Mouse (Mus musculus) embryonic facial prominence, embryonic 13.5 days (tissue): ENCODE results near the gene Apoc1. TPM values are rescaled to one million over a fixed set of nuclear protein-coding genes. Genes with fewer than 3 reads are reported as not detected.

Source experiments
- ATAC-seq: fragments of 200-750 bp; cut with Nextera tagmentation; 2 replicates; pipeline ENCODE4 v1.8.0; 2017; ENCODE audit warnings: low read depth; ENCODE audit not compliant: insufficient number of reproducible peaks, insufficient read depth, low FRiP score, low TSS enrichment
- H3K27ac ChIP-seq: fragments of 300-500 bp; sonication (generic); 2 replicates; pipeline ENCODE4 v1.5.1; 2015; ENCODE audit warnings: moderate library complexity, mild to moderate bottlenecking, inconsistent platforms
- H3K27me3 ChIP-seq: fragments of 300-500 bp; sonication (generic); 2 replicates; pipeline ENCODE4 v1.6.1; 2015; ENCODE audit warnings: mild to moderate bottlenecking, inconsistent platforms
- H3K36me3 ChIP-seq: fragments of 300-500 bp; sonication (generic); 2 replicates; pipeline ENCODE4 v1.6.1; 2015; ENCODE audit warnings: mild to moderate bottlenecking, inconsistent platforms
- H3K4me1 ChIP-seq: fragments of 300-500 bp; sonication (generic); 2 replicates; pipeline ENCODE4 v1.6.1; 2015; ENCODE audit warnings: inconsistent platforms
- H3K4me2 ChIP-seq: fragments of 300-500 bp; sonication (generic); 2 replicates; pipeline ENCODE4 v1.6.1; 2015; ENCODE audit warnings: moderate library complexity, mild to moderate bottlenecking, inconsistent platforms
- H3K4me3 ChIP-seq: fragments of 300-500 bp; sonication (generic); 2 replicates; pipeline ENCODE4 v1.5.1; 2015; ENCODE audit warnings: mild to moderate bottlenecking, inconsistent platforms
- H3K9ac ChIP-seq: fragments of 300-500 bp; sonication (generic); 2 replicates; pipeline ENCODE4 v1.6.1; 2015; ENCODE audit warnings: mild to moderate bottlenecking, inconsistent platforms
- H3K9me3 ChIP-seq: fragments of 300-500 bp; sonication (generic); 2 replicates; pipeline ENCODE4 v1.6.1; 2016; ENCODE audit warnings: inconsistent platforms
- WGBS: fragments of 180-500 bp; shearing (Covaris S2); methylation state at CpG from one replicate; pipeline ENCODE4 v1.1.7; 2015; ENCODE audit warnings: mixed read lengths; 5-methylcytosine and 5-hydroxymethylcytosine counted together
- polyA plus RNA-seq: library from polyadenylated mRNA; unstranded; fragments of >200 nt; fragmentation: Nextera tagmentation; extraction: Ambion mirVana; gene quantifications from 2 replicates; pipeline ENCODE4 v1.2.1, GENCODE M21; 2015

Apoc1 gene
- polyA plus RNA-seq, 1 experiment from 2014 or later = 10.3 TPM

- peaks cover 23% of the 10 kb centered on the region for H3K4me1 ChIP-seq
- 90% methylated on average over 16 of the region's 16 CpGs for WGBS
- H3K4me2 ChIP-seq = no peak overlapping the region
- H3K27me3 ChIP-seq = no peaks in the 10 kb centered on the region
- no peak overlapping the region for H3K27ac ChIP-seq
- H3K4me3 ChIP-seq = no peak overlapping the region
- peaks cover 63% of the 10 kb centered on the region for H3K36me3 ChIP-seq
- H3K9me3 ChIP-seq = no peaks in the 10 kb centered on the region
- H3K9ac ChIP-seq = no peak overlapping the region
- no peak for ATAC-seq
Observed at GRCm38 (mm10) chr7:19702859-19703555, 10.5 kb upstream of the Apoc1 start.

DNA sequence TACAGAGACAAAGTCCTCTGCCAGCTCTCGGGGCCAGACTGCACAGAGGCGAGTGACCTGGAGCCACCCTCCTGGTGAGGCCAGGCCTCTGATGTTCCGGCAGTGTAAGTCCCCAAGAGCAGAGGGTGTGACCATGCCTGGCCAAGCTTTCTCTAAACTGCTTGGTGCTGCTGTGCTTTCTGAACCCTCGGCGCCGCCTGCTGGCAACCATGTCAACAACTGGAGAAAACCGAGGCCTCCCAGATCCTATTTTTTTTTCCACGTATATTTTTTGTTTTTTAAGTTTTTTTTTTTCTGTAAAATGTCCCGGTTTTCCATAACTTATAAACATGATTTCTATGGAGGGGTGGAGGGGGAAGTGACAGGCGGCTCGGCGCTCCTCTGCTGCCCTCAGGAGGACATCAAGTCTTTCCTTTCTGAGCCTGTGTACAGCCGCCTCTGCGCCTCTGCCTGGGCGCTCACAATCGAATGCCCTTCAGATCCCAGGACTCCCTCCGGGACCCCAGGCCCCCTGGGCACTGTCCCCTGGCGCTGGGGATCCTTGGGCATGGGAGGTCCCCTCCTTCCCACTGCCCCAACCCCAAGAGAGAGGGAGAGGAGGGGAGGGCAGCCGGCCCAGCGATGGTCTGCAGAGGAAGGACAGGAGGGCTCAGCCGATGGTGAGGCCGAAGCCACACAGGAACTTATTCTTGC, 8.8 kb upstream of the Apoc1 start:
- no peaks in the 10 kb centered on the region for H3K27me3 ChIP-seq
- H3K9ac ChIP-seq = no peak overlapping the region
- WGBS = 31% methylated on average over 22 of the region's 22 CpGs
- peaks cover 25% of the 10 kb centered on the region for H3K4me1 ChIP-seq
- H3K9me3 ChIP-seq = peaks cover 7% of the 10 kb centered on the region; the same call in 1 of the 2 replicates
- H3K36me3 ChIP-seq = peaks cover 58% of the 10 kb centered on the region
- ATAC-seq = peak; percentile 50
- peak overlapping the region; percentile 51; the same call in 1 of the 2 replicates for H3K27ac ChIP-seq
- no peak overlapping the region for H3K4me3 ChIP-seq
- peak overlapping the region; percentile 28; the same call in 1 of the 2 replicates for H3K4me2 ChIP-seq

DNA sequence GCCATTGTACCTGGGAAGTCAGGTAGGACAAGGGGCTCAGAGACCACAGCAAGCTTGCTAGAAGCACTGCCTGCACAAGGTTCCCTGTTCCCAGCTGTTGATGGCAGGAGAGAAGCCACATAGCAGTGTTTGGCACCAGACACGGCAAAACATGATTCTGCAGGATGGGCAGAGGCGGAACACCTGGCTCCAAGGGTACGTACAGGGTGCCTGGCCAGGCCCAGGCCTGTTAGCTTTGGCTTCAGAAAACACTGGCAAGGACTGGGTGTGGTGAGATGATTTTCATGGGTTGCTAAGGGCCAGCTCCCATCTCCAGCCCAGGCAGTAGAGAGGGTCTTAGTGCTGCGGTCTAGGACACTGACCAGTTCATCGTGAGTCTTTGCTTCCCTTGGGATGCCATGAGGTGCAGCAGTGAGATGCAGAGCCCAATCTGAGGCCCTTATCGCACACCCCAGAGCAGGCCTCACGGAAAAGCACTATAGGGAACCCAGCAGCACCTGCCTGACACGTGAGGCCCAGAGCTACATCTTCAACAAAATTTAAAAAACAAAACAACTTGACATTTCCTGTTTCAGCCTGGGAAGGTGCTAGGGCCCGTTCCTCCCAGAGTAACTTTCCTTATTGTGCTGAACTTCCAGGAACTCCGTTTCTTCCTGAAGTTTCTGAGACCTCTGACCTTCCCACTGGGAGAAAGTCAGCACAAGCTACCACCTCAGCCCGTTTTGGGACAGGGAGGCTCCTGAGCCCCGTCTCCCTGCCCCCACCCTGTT, 8.0 kb upstream of the Apoc1 start:
- WGBS = 62% methylated on average over 12 of the region's 12 CpGs
- Histone ChIP-seq H3K27me3 (no peaks in the 10 kb centered on the region), H3K4me3 (no peak overlapping the region), H3K4me2 (peak overlapping the region; percentile 28; the same call in 1 of the 2 replicates), H3K9ac (no peak overlapping the region), H3K4me1 (peaks cover 25% of the 10 kb centered on the region), H3K36me3 (peaks cover 59% of the 10 kb centered on the region), H3K9me3 (peaks cover 7% of the 10 kb centered on the region; the same call in 1 of the 2 replicates), H3K27ac (peak overlapping the region; percentile 51; the same call in 1 of the 2 replicates)
- no peak for ATAC-seq

- 80% methylated on average over 4 of the region's 4 CpGs for WGBS
- H3K4me2 ChIP-seq = peak overlapping the region; percentile 83; the same call in 1 of the 2 replicates
- peaks cover 25% of the 10 kb centered on the region for H3K4me1 ChIP-seq
- no peak overlapping the region for H3K4me3 ChIP-seq
- H3K27me3 ChIP-seq = no peaks in the 10 kb centered on the region
- H3K9ac ChIP-seq = no peak overlapping the region
- H3K9me3 ChIP-seq = peaks cover 7% of the 10 kb centered on the region; the same call in 1 of the 2 replicates
- H3K36me3 ChIP-seq = peaks cover 52% of the 10 kb centered on the region
- no peak for ATAC-seq
- H3K27ac ChIP-seq = no peak overlapping the region
Observed at GRCm38 (mm10) chr7:19699827-19700148, 7.3 kb upstream of the Apoc1 start.

DNA sequence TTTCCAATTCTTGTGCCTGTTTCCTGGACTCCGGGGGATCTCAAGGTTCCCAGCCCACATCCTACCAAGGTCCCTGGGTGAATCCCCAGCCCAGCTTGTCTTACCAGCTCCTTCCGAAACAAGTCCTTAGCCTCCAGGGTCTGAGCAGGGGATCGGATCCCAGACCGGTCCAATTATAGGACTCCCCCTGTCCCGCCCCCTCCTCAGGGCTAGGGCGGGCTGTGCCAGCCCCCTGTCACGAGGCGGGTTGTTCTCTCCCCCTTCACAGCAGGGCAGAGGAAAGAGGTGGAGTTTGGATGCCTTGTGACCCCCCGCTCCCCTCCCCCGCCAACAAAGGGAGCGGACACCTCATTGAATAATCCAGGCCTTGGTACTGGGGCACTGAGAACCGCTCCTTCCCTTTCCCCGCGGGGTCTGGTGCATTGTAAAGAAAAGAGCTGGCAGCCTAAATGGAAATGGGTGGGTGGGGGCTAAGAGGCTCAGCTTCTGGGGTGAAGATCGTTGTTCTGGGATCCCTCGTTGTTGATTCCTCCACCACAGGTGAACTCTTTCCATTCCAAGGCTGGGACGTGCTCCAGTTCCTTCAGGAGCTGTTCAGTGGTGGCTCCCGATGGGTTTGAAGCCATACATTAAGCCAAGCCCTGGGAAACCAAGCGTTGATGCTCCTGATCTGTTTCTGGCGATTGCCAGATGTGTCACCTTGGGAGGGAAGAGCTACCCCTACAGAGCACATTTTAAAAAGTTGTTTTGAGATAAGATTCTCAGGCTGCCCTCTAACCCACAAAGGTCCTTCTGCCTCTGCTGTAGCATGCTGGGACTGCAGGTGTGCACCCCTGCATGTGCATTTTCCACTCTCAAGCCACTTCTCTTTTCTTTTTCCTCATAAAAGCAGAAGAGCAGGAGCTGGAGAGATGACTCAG, 6.7 kb upstream of the Apoc1 start, which contains the start of gene Apoe:
Gene Apoe (minus strand): TSS at position 282 of the 920 bp plus-strand sequence.
- WGBS = 1% methylated on average over 20 of the region's 20 CpGs
- no peaks in the 10 kb centered on the region for H3K27me3 ChIP-seq
- peak within 1 kb of the TSS; percentile 45 for H3K4me3 ChIP-seq
- peak within 1 kb of the TSS; percentile 83 for H3K4me2 ChIP-seq
- no peak for ATAC-seq
- peaks cover 46% of the 10 kb centered on the region for H3K36me3 ChIP-seq
- peaks cover 25% of the 10 kb centered on the region for H3K4me1 ChIP-seq
- H3K9ac ChIP-seq = peak within 1 kb of the TSS; percentile 72
- peak within 1 kb of the TSS; percentile 62 for H3K27ac ChIP-seq
- peaks cover 7% of the 10 kb centered on the region; the same call in 1 of the 2 replicates for H3K9me3 ChIP-seq

DNA sequence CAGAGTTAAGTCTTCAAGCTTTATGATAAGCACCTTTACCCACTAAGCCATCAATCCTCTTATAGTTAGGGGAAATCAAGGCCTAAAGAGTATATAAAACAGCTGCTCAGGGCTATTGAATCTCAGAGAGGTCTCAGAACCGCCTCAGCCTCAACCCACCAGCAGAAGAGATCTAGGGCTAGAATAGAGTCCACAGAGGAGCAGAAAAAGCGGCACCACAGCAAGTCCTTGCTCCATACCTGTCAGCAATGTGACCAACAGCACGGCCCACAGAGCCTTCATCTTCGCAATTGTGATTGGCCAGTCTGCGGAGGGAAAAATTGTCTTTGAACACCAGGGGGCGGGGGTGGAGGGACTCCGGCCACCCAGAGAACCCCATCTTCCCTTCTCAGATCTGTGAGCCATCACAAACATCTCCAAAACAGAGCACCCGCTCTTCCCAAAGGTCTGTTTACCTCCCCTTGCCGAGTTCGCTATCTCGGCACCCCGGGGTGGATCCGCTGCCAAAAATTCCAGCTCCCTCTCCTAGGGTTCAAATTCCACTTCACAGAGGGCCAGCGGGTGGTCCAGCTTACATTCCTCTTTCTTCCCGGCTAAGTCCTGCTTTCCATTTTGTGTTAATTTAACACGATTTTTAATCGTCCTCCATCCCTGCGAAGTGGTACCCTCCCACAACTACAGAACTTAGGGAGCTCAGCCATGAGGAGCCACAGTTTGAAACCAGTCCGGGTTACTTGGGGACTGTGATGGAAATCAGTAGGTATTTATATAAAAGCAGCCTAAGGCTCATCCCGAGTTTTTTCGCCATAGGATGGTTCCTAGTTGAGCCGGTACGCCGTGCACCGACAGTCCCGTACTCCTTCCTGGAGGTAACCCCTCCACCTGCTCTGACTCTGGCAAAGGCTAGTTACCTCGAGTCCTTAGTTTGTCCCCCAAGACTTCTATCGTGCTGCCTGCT, 5.8 kb upstream of the Apoc1 start:
- peaks cover 37% of the 10 kb centered on the region for H3K36me3 ChIP-seq
- peak overlapping the region; percentile 62 for H3K27ac ChIP-seq
- peak overlapping the region; percentile 45 for H3K4me3 ChIP-seq
- no peak for ATAC-seq
- peak overlapping the region; percentile 83 for H3K4me2 ChIP-seq
- peak overlapping the region; percentile 72 for H3K9ac ChIP-seq
- peaks cover 7% of the 10 kb centered on the region; the same call in 1 of the 2 replicates for H3K9me3 ChIP-seq
- 2% methylated on average over 28 of the region's 28 CpGs for WGBS
- peaks cover 28% of the 10 kb centered on the region for H3K4me1 ChIP-seq
- no peaks in the 10 kb centered on the region for H3K27me3 ChIP-seq

DNA sequence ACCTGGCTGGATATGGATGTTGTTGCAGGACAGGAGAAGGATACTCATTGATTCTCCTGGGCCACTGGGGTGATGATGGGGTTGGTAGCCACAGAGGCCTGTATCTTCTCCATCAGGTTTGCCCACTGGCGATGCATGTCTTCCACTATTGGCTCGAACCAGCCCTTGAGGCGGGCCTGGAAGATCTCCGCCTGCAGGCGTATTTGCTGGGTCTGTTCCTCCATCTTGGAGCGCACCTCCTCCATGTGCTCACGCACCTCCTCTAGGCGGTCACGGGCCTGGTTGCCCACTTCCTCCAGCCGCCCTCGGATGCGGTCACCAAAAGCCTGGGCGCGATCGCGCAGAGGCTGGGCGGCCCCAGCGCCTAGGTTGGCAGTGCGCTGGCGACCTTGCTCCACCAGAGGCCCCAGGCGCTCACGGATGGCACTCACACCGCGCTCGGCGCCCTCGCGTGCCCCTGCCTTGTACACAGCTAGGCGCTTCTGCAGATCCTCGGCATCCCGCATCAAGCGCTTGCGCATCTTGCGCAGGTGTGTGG, 3.9 kb upstream of the Apoc1 start:
- Histone ChIP-seq H3K27ac (no peak overlapping the region), H3K36me3 (peaks cover 20% of the 10 kb centered on the region), H3K27me3 (no peaks in the 10 kb centered on the region), H3K9me3 (peaks cover 7% of the 10 kb centered on the region; the same call in 1 of the 2 replicates), H3K4me1 (peaks cover 32% of the 10 kb centered on the region), H3K4me3 (no peak overlapping the region), H3K9ac (no peak overlapping the region), H3K4me2 (no peak overlapping the region)
- 94% methylated on average over 34 of the region's 34 CpGs for WGBS
- no peak for ATAC-seq

- Histone ChIP-seq H3K9ac (no peak overlapping the region), H3K4me2 (no peak overlapping the region), H3K4me3 (no peak overlapping the region), H3K9me3 (peaks cover 7% of the 10 kb centered on the region; the same call in 1 of the 2 replicates), H3K27me3 (no peaks in the 10 kb centered on the region), H3K27ac (no peak overlapping the region), H3K36me3 (peaks cover 19% of the 10 kb centered on the region), H3K4me1 (peaks cover 30% of the 10 kb centered on the region)
- no peak for ATAC-seq
- 87% methylated on average over 6 of the region's 6 CpGs for WGBS
Observed at GRCm38 (mm10) chr7:19695881-19696280, 3.4 kb upstream of the Apoc1 start.

- 55% methylated on average over 8 of the region's 8 CpGs for WGBS
- Histone ChIP-seq H3K4me1 (peaks cover 26% of the 10 kb centered on the region), H3K36me3 (peaks cover 16% of the 10 kb centered on the region), H3K27me3 (no peaks in the 10 kb centered on the region), H3K27ac (no peak overlapping the region), H3K4me2 (no peak overlapping the region), H3K9ac (no peak overlapping the region), H3K4me3 (no peak overlapping the region), H3K9me3 (peaks cover 7% of the 10 kb centered on the region; the same call in 1 of the 2 replicates)
- ATAC-seq = no peak
Observed at GRCm38 (mm10) chr7:19695213-19695594, 2.7 kb upstream of the Apoc1 start.
